Mouse (Mus musculus) embryonic facial prominence, embryonic 11.5 days (tissue): ENCODE measurements at regions not wholly inside any gene's neighbourhood (a gene's known extent, or its start where the extent isn't known, plus 50 kb on each side); places are given as distances from the start of the nearest gene placed in this dataset.

Source experiments
- ATAC-seq: fragments of 200-750 bp; cut with Nextera tagmentation; replicated peaks from 2 replicates; pipeline ENCODE4 v1.8.0; 2017; ENCODE audit warnings: low read depth; ENCODE audit not compliant: insufficient number of reproducible peaks, low FRiP score, low TSS enrichment
- DNase-seq: peaks from one replicate; pipeline ENCODE4 v3.0.0-alpha.2; 2015; ENCODE audit warnings: low spot score
- H3K27ac ChIP-seq: fragments of 300-500 bp; sonication (generic); replicated peaks from 2 replicates; pipeline ENCODE4 v1.5.1; 2014; ENCODE audit warnings: mild to moderate bottlenecking, low read depth, low read length, control low read depth
- H3K27me3 ChIP-seq: fragments of 300-500 bp; sonication (generic); 2 replicates; pipeline ENCODE4 v1.6.1; 2014; ENCODE audit warnings: mild to moderate bottlenecking, low read length, moderate library complexity, mixed read lengths; ENCODE audit not compliant: control insufficient read depth, insufficient read depth
- H3K36me3 ChIP-seq: fragments of 300-500 bp; sonication (generic); replicated peaks from 2 replicates; pipeline ENCODE4 v1.6.1; 2014; ENCODE audit warnings: low read depth, mild to moderate bottlenecking, low read length, moderate library complexity, mixed read lengths; ENCODE audit not compliant: control insufficient read depth, insufficient read depth
- H3K4me1 ChIP-seq: fragments of 300-500 bp; sonication (generic); 2 replicates; pipeline ENCODE4 v1.6.1; 2014; ENCODE audit warnings: low read length, mixed read lengths; ENCODE audit not compliant: control insufficient read depth, insufficient read depth
- H3K4me2 ChIP-seq: fragments of 300-500 bp; sonication (generic); 2 replicates; pipeline ENCODE4 v1.6.1; 2014; ENCODE audit warnings: low read depth, mild to moderate bottlenecking, control low read depth, low read length, moderate library complexity
- H3K4me3 ChIP-seq: fragments of 300-500 bp; sonication (generic); 2 replicates; pipeline ENCODE4 v1.5.1; 2014; ENCODE audit warnings: low read depth, low read length, control low read depth
- H3K9ac ChIP-seq: fragments of 300-500 bp; sonication (generic); replicated peaks from 2 replicates; pipeline ENCODE4 v1.6.1; 2014; ENCODE audit warnings: mild to moderate bottlenecking, control low read depth, low read length
- H3K9me3 ChIP-seq: fragments of 300-500 bp; sonication (generic); replicated peaks from 2 replicates; pipeline ENCODE4 v1.6.1; 2016; ENCODE audit warnings: mild to moderate bottlenecking, low read length, inconsistent platforms, mixed read lengths; ENCODE audit not compliant: control insufficient read depth
- WGBS: fragments of 180-500 bp; shearing (Covaris S2); extraction: QIAGEN DNeasy Blood & Tissue Kit; methylation state at CpG from one replicate; pipeline ENCODE4 v1.1.7; 2014; 5-methylcytosine and 5-hydroxymethylcytosine counted together

- H3K9ac ChIP-seq: no peak overlapping the region
- H3K4me1 ChIP-seq: no peaks in the 10 kb centered on the region
- no peak overlapping the region for H3K4me3 ChIP-seq
- no peak overlapping the region for H3K4me2 ChIP-seq
- DNase-seq (no peak), ATAC-seq (no peak)
- 78% methylated on average over 4 of the region's 4 CpGs for WGBS
- no peaks in the 10 kb centered on the region for H3K36me3 ChIP-seq
- H3K27ac ChIP-seq: no peak overlapping the region
- H3K9me3 ChIP-seq: no peaks in the 10 kb centered on the region
- H3K27me3 ChIP-seq: no peaks in the 10 kb centered on the region
Observed at GRCm38 (mm10) chr4:55670258-55670657, 138.0 kb upstream of the Klf4 start.

- 87% methylated on average over 4 of the region's 4 CpGs for WGBS
- Histone ChIP-seq H3K9ac (no peak overlapping the region), H3K4me3 (no peak overlapping the region), H3K36me3 (no peaks in the 10 kb centered on the region), H3K27ac (no peak overlapping the region), H3K4me1 (no peaks in the 10 kb centered on the region), H3K4me2 (no peak overlapping the region), H3K9me3 (no peaks in the 10 kb centered on the region), H3K27me3 (no peaks in the 10 kb centered on the region)
- no peak for DNase-seq
- no peak for ATAC-seq
Observed at GRCm38 (mm10) chr4:55664822-55665221, 132.6 kb upstream of the Klf4 start.

- H3K4me1 ChIP-seq: no peaks in the 10 kb centered on the region
- H3K27ac ChIP-seq: no peak overlapping the region
- no peak overlapping the region for H3K4me3 ChIP-seq
- no peaks in the 10 kb centered on the region for H3K27me3 ChIP-seq
- no peaks in the 10 kb centered on the region for H3K9me3 ChIP-seq
- H3K9ac ChIP-seq: no peak overlapping the region
- no peaks in the 10 kb centered on the region for H3K36me3 ChIP-seq
- WGBS: 49% methylated on average over 5 of the region's 5 CpGs
- H3K4me2 ChIP-seq: no peak overlapping the region
- ATAC-seq (no peak), DNase-seq (no peak)
Observed at GRCm38 (mm10) chr4:55663856-55664255, 131.6 kb upstream of the Klf4 start.

DNA sequence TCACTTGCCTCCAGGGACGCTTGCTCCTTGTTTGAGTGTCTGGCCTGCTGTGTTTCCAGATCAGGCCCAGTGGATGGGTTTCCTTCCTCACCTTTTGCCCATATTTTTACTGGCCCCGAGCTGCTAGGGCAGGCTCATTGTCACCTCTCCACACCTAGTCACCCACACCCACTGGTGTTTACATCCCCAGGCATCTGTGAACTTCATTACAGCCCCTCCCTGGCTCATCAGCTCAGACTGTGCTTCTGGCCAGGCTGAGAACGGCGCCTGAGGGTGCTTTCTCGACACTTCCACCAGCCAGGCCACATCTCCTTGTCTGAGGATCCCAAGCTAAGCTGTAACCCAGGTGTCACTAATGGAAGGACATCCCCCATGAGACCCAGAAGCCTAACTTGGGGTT, 129.8 kb upstream of the Klf4 start:
- H3K4me1 ChIP-seq: no peaks in the 10 kb centered on the region
- no peaks in the 10 kb centered on the region for H3K27me3 ChIP-seq
- no peak overlapping the region for H3K4me3 ChIP-seq
- DNase-seq (no peak), ATAC-seq (no peak)
- H3K4me2 ChIP-seq: no peak overlapping the region
- H3K9ac ChIP-seq: no peak overlapping the region
- no peaks in the 10 kb centered on the region for H3K36me3 ChIP-seq
- 57% methylated on average over 5 of the region's 5 CpGs for WGBS
- no peak overlapping the region for H3K27ac ChIP-seq
- no peaks in the 10 kb centered on the region for H3K9me3 ChIP-seq

DNA sequence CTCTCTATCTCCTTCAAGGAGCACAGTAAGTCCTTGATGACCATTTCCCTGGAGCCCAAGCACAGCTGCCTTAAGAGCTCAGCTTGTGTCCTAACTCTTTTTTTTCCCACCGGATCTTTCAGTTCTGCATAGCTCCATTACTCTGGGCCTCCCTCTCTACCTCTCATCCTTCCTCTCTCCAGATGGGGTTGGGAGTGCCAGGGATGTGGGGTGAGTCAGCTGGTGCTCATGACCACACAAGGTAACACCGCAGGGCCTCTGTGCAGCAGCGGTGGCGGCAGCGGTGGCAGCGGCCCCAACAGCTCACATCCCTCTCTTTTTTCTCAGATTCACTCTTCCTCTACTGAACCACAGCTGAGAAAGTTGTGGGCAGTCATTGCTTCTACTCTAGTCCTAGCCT, 126.6 kb upstream of the Klf4 start:
- no peak overlapping the region for H3K4me3 ChIP-seq
- DNase-seq (no peak), ATAC-seq (no peak)
- H3K27ac ChIP-seq: no peak overlapping the region
- no peak overlapping the region for H3K4me2 ChIP-seq
- H3K9me3 ChIP-seq: no peaks in the 10 kb centered on the region
- H3K36me3 ChIP-seq: no peaks in the 10 kb centered on the region
- WGBS: 96% methylated on average over 6 of the region's 6 CpGs
- no peaks in the 10 kb centered on the region for H3K4me1 ChIP-seq
- no peaks in the 10 kb centered on the region for H3K27me3 ChIP-seq
- H3K9ac ChIP-seq: no peak overlapping the region

DNA sequence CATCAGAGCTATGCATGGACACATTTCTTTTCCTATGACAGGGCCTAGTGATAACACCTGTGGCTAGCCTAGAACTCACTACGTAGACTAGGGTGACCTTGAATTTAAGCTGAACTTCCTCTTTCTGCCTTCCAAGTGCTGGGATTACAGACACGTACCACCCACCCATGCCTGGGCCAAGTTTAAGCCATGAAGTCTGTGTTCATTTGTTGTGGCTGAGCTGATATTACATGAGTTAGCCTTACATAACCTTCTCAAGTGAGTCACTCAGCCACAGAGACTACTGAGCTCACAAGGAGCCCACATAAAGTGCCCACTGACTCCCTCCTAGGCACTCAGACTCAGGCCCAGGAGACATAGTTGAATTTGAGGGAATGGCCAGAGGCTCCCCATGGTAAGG, 123.1 kb upstream of the Klf4 start:
- DNase-seq (no peak), ATAC-seq (no peak)
- 79% methylated on average over 2 of the region's 2 CpGs for WGBS
- Histone ChIP-seq H3K27ac (no peak overlapping the region), H3K27me3 (0 out of 2 replicates have a peak, but pooled peaks cover 2% of the 10 kb centered on the region), H3K4me1 (no peaks in the 10 kb centered on the region), H3K36me3 (no peaks in the 10 kb centered on the region), H3K4me3 (no peak overlapping the region), H3K9ac (no peak overlapping the region), H3K4me2 (no peak overlapping the region), H3K9me3 (no peaks in the 10 kb centered on the region)

- Histone ChIP-seq H3K4me2 (no peak overlapping the region), H3K27ac (no peak overlapping the region), H3K9ac (no peak overlapping the region), H3K4me3 (no peak overlapping the region), H3K36me3 (no peaks in the 10 kb centered on the region), H3K4me1 (no peaks in the 10 kb centered on the region), H3K9me3 (no peaks in the 10 kb centered on the region), H3K27me3 (0 out of 2 replicates have a peak, but pooled peaks cover 2% of the 10 kb centered on the region)
- WGBS: 65% methylated on average over 5 of the region's 5 CpGs
- DNase-seq: no peak
- ATAC-seq: no peak
Observed at GRCm38 (mm10) chr4:55652628-55653027, 120.4 kb upstream of the Klf4 start.

- ATAC-seq: no peak
- Histone ChIP-seq H3K9ac (peak overlapping the region; percentile 66), H3K27ac (peak overlapping the region; percentile 81; the same call in 1 of the 2 replicates), H3K9me3 (no peaks in the 10 kb centered on the region), H3K27me3 (0 out of 2 replicates have a peak, but pooled peaks cover 2% of the 10 kb centered on the region), H3K4me2 (peak overlapping the region; percentile 84), H3K36me3 (no peaks in the 10 kb centered on the region), H3K4me1 (no peaks in the 10 kb centered on the region), H3K4me3 (peak overlapping the region; percentile 48)
- peak; percentile 60 for DNase-seq
- 5% methylated on average over 12 of the region's 12 CpGs for WGBS
Observed at GRCm38 (mm10) chr4:55651811-55652410, 119.6 kb upstream of the Klf4 start.
